Mouse (Mus musculus): ENCODE data around the gene Exosc7. TPM values are rescaled to one million over a fixed set of nuclear protein-coding genes. Genes with fewer than 3 reads are reported as not detected.
A peak's percentile ranks its signal among the peaks of the same experiment; 100 is the strongest.

Gene Exosc7
- total RNA-seq (2017), result 36.2 to 49.5 TPM (median 42.3 TPM) in 3 replicates

- peak; percentile 84 for ATAC-seq (replicated peaks; ENCODE audit: insufficient number of reproducible peaks, low FRiP score, low TSS enrichment, poor library complexity, severe bottlenecking)
Observed at GRCm38 (mm10) chr9:123112805-123113521, at the start of gene Exosc7, which contains the start of gene Zdhhc3. Gene Exosc7 (plus strand): TSS chr9:123113215. Gene Zdhhc3 (minus strand): TSS chr9:123113205.

- ATAC-seq (replicated peaks; ENCODE audit: insufficient number of reproducible peaks, low FRiP score, low TSS enrichment, poor library complexity, severe bottlenecking), result no peak
Observed at GRCm38 (mm10) chr9:123079149-123079548, 33.9 kb upstream of the Exosc7 start.

GRCm38 (mm10) chr9:123080355-123080754 lies 32.7 kb upstream of the Exosc7 start:
- ATAC-seq (replicated peaks; ENCODE audit: insufficient number of reproducible peaks, low FRiP score, low TSS enrichment, poor library complexity, severe bottlenecking), result no peak

GRCm38 (mm10) chr9:123080796-123081195 lies 32.2 kb upstream of the Exosc7 start:
- ATAC-seq (replicated peaks; ENCODE audit: insufficient number of reproducible peaks, low FRiP score, low TSS enrichment, poor library complexity, severe bottlenecking), result no peak

GRCm38 (mm10) chr9:123085373-123085772 lies 27.6 kb upstream of the Exosc7 start:
- ATAC-seq (replicated peaks; ENCODE audit: insufficient number of reproducible peaks, low FRiP score, low TSS enrichment, poor library complexity, severe bottlenecking), result no peak

- no peak for ATAC-seq (replicated peaks; ENCODE audit: insufficient number of reproducible peaks, low FRiP score, low TSS enrichment, poor library complexity, severe bottlenecking)
Observed at GRCm38 (mm10) chr9:123087558-123087957, 25.5 kb upstream of the Exosc7 start.

- ATAC-seq (replicated peaks; ENCODE audit: insufficient number of reproducible peaks, low FRiP score, low TSS enrichment, poor library complexity, severe bottlenecking), result no peak
Observed at GRCm38 (mm10) chr9:123090844-123091243, 22.2 kb upstream of the Exosc7 start.

- no peak for ATAC-seq (replicated peaks; ENCODE audit: insufficient number of reproducible peaks, low FRiP score, low TSS enrichment, poor library complexity, severe bottlenecking)
Observed at GRCm38 (mm10) chr9:123099631-123100455, 13.2 kb upstream of the Exosc7 start.

GRCm38 (mm10) chr9:123103425-123103824 lies 9.6 kb upstream of the Exosc7 start:
- ATAC-seq (replicated peaks; ENCODE audit: insufficient number of reproducible peaks, low FRiP score, low TSS enrichment, poor library complexity, severe bottlenecking), result no peak

- no peak for ATAC-seq (replicated peaks; ENCODE audit: insufficient number of reproducible peaks, low FRiP score, low TSS enrichment, poor library complexity, severe bottlenecking)
Observed at GRCm38 (mm10) chr9:123104362-123104761, 8.7 kb upstream of the Exosc7 start.

- ATAC-seq (replicated peaks; ENCODE audit: insufficient number of reproducible peaks, low FRiP score, low TSS enrichment, poor library complexity, severe bottlenecking), result peak; percentile 73; the same call in 1 of the 2 replicates
Observed at GRCm38 (mm10) chr9:123107186-123107585, 5.8 kb upstream of the Exosc7 start.

- ATAC-seq (replicated peaks; ENCODE audit: insufficient number of reproducible peaks, low FRiP score, low TSS enrichment, poor library complexity, severe bottlenecking), result no peak
Observed at GRCm38 (mm10) chr9:123109188-123109587, 3.8 kb upstream of the Exosc7 start.

GRCm38 (mm10) chr9:123111751-123112221 lies 1.2 kb upstream of the Exosc7 start:
- no peak for ATAC-seq (replicated peaks; ENCODE audit: insufficient number of reproducible peaks, low FRiP score, low TSS enrichment, poor library complexity, severe bottlenecking)

- no peak for ATAC-seq (replicated peaks; ENCODE audit: insufficient number of reproducible peaks, low FRiP score, low TSS enrichment, poor library complexity, severe bottlenecking)
Observed at GRCm38 (mm10) chr9:123113931-123114330, 916 bp downstream of the Exosc7 start.

- ATAC-seq (replicated peaks; ENCODE audit: insufficient number of reproducible peaks, low FRiP score, low TSS enrichment, poor library complexity, severe bottlenecking), result no peak
Observed at GRCm38 (mm10) chr9:123115566-123115965, 2.6 kb downstream of the Exosc7 start.

- no peak for ATAC-seq (replicated peaks; ENCODE audit: insufficient number of reproducible peaks, low FRiP score, low TSS enrichment, poor library complexity, severe bottlenecking)
Observed at GRCm38 (mm10) chr9:123123017-123123416, 10.0 kb downstream of the Exosc7 start.

- no peak; the same call in 1 of the 2 replicates for ATAC-seq (replicated peaks; ENCODE audit: insufficient number of reproducible peaks, low FRiP score, low TSS enrichment, poor library complexity, severe bottlenecking)
Observed at GRCm38 (mm10) chr9:123123571-123124412, 10.8 kb downstream of the Exosc7 start.

GRCm38 (mm10) chr9:123124413-123124981 lies 11.5 kb downstream of the Exosc7 start:
- ATAC-seq (replicated peaks; ENCODE audit: insufficient number of reproducible peaks, low FRiP score, low TSS enrichment, poor library complexity, severe bottlenecking), result no peak
